Mouse (Mus musculus) lung, postnatal 10 days (tissue): ENCODE data around the gene Rprd2.

ENCODE experiments used
- DNase-seq: peaks from one replicate; pipeline ENCODE4 v3.0.0; 2021

Rprd2 gene

GRCm38 (mm10) chr3:95734092-95734702 is 84.5 kb downstream of the Rprd2 start:
- no peak for DNase-seq

- peak; percentile 88 for DNase-seq
These were observed 85.7 kb downstream of the Rprd2 start for GRCm38 (mm10) chr3:95732744-95733521.

- DNase-seq, result no peak
These were observed 86.4 kb downstream of the Rprd2 start for GRCm38 (mm10) chr3:95732297-95732696.

- no peak for DNase-seq
These were observed 86.9 kb downstream of the Rprd2 start for GRCm38 (mm10) chr3:95731802-95732201.

- no peak for DNase-seq
These were observed 88.2 kb downstream of the Rprd2 start for GRCm38 (mm10) chr3:95730431-95730830.

- DNase-seq, result peak; percentile 37
These were observed 89.8 kb downstream of the Rprd2 start for GRCm38 (mm10) chr3:95728906-95729305.

- DNase-seq, result no peak
These were observed 91.8 kb downstream of the Rprd2 start for GRCm38 (mm10) chr3:95726696-95727358.

- no peak for DNase-seq
These were observed 92.8 kb downstream of the Rprd2 start for GRCm38 (mm10) chr3:95725863-95726262.

GRCm38 (mm10) chr3:95722386-95722785 is 96.3 kb downstream of the Rprd2 start:
- no peak for DNase-seq

- DNase-seq, result no peak
These were observed 100.5 kb downstream of the Rprd2 start for GRCm38 (mm10) chr3:95718153-95718552.

GRCm38 (mm10) chr3:95716075-95716474 is 102.6 kb downstream of the Rprd2 start:
- no peak for DNase-seq
